Mouse (Mus musculus) embryonic stem cell, embryonic (primary cell): ENCODE results near the gene 6030468B19Rik.

Experiments used
- CTCF ChIA-PET, 4 experiments: fragments of 300-600 bp in 2 of 4; fragments of 350-600 bp in 2 of 4; sonication (Branson Sonifier 250); formaldehyde crosslinking; loops; one replicate each; lab custom pipeline; 2022; ENCODE audit warnings: inconsistent platforms in 2 of 4; lab: Charles Lee
- POLR2A ChIA-PET, 4 experiments: fragments of 300-600 bp in 2 of 4; fragments of 350-600 bp in 2 of 4; sonication (Branson Sonifier 250); formaldehyde crosslinking; loops; one replicate each; lab custom pipeline; 2022; ENCODE audit warnings: antibody characterized with exemption in 4 of 4, inconsistent platforms in 1 of 4; lab: Charles Lee

The 6030468B19Rik gene

DNA sequence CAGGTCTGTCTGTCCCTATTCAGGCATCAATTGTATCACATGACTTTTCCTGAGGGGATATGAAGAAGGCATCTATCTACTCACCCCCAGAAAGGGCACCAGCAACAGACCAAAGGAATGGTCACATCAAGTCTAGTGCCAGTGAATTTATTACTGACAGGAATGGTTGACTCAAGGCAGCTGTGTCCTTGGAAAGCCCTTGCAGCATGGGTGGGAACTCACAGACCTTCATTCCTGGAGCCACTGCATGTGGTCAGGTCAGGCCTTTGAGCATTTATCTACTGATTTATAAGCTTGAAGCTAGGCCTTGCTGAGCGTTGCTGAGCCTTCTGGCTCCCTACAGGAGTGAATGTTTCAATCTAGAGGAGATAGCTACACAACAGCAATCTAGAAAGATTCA lies 43.5 kb downstream of the 6030468B19Rik start:
- CTCF ChIA-PET: interaction anchor here in 2 of 4 experiments (0.6 to 1.2 kb wide), 3 partner anchors 9 to 1125 kb away, joined by 3 to 4 read pairs (median 3); no protein-coding TSS in a partner anchor
- POLR2A ChIA-PET: interaction anchor here in 2 of 4 experiments (1.0 to 4.5 kb wide), 4 partner anchors 8 to 79 kb away, joined by 3 to 19 read pairs (median 4); partner anchors contain the start of gene Birc5 (in 1 of the 2)

DNA sequence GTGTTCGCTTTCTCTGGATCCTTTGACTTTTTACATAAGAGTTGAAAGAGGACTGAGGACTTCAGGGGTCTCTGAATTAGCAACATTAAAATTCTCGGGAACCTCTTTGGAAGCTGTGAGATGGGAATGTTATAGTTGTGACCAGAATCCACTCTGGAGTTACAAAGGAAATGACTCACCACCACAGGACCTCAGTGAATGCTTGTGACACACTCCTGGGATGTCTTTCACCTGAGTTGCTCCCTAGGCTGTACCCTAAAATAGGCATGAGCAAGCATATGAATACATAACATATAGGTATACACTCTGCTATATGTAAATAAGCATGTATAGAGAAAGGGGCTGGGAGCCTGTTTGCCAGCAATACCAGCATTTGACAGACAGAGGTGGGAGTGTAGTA lies 46.0 kb downstream of the 6030468B19Rik start:
- CTCF ChIA-PET: no interaction called here
- POLR2A ChIA-PET: no interaction called here

DNA sequence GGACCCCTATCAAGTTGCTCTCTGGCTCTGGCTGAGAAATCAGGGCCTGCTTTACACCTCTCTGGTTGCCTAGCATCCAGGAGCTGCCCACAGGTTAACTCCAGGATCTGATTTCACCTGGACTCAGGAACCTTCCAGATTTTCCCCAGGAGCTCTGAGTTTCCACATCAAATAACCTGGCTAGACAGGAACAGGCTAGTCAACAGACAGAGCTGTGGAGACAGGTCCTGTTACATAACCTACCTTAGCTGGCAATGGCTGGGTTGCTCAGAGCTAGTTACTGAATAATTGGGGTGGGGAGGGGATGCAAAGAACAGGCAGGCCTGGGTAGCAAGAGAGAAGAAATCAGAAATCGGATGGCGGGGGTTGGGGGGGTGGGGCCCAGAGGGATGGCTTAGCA lies 47.5 kb downstream of the 6030468B19Rik start:
- CTCF ChIA-PET: interaction anchor here in 2 of 4 experiments (0.6 to 1.2 kb wide), 3 partner anchors 13 to 130 kb away, joined by 3 to 5 read pairs (median 3); no protein-coding TSS in a partner anchor
- POLR2A ChIA-PET: interaction anchor here in 1 of 4 experiments (0.8 to 1.4 kb wide), 3 partner anchors 10 to 31 kb away, joined by 3 read pairs; partner anchors contain the start of genes Afmid and Tk1

DNA sequence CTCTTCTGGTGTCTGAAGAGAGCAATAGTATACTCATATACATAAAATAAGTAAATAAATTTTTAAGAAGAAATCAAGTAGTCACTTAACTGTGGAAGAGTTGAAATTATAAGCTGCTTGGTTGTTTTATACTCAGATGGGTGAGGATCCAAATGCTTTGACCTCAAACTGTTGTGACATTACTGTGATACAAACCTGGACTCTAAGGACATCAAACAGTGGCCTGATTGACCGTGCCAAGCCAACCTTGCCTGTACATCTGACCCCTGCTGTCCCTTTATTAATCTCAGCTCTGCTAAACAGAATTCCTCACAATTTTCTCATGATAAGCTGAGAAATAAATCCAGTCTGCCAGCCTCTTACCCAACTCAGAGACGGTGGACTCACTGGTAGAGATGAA lies 48.2 kb downstream of the 6030468B19Rik start:
- POLR2A ChIA-PET: interaction anchor here in 1 of 4 experiments (0.8 to 1.3 kb wide), 3 partner anchors 11 to 55 kb away, joined by 3 read pairs; no protein-coding TSS in a partner anchor
- CTCF ChIA-PET: interaction anchor here in 2 of 4 experiments (0.8 to 1.2 kb wide), 2 partner anchors 13 to 25 kb away, joined by 3 read pairs; no protein-coding TSS in a partner anchor

DNA sequence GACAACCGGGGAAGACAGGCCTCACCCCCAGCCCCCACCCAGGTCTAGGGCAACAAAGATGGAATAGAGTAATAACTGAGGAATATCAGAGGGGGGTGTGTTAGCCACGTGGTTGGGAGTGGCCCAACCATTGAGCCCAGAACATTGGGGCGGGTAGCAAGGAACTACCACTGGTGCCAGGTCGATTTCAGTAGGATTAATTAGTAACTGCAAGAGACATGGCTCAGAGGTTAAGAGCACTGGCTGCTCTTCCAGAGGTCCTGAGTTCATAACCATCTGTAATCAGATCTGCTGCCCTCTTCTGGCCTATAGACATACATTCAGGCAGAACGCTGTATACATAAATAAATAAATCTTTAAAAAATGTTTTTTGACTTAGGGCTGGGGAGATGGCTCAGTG lies 49.2 kb downstream of the 6030468B19Rik start:
- POLR2A ChIA-PET: no interaction called here
- CTCF ChIA-PET: interaction anchor here in 1 of 4 experiments (1.9 kb wide), 1 partner anchor 14 kb away, joined by 6 read pairs; no protein-coding TSS in a partner anchor

DNA sequence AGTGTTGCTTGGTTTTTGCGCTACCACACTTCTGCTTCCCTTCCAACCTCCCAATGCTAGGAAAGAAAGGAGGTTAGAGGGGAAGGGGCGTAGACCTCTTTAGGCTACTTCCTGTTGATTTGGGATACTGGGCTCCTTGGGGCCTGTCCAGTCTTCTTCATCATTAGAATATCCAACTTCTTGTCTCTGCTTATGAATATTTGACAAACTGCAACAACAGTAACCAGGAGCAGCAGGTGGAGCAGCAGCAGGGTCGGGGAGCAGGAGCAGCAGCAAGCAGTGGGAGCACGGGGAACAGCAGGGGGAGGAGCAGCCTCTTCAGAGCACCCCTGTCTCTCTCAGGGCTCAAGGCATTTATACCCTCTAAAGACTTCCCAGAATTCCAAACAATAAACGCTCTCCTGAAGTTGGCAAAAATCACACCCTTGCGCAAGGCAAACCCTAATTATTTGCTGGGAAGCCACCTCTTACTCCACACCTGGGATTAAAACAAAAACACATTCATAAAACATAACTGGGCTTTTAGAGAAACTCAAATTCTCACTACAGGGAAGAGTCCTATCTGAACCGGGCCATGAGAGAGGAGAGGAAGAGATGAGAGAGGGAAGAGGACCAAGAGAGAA lies 50.2 kb downstream of the 6030468B19Rik start:
- ChIA-PET POLR2A (interaction anchor here (0.5 to 4.5 kb wide), 33 partner anchors 9 to 1934 kb away, joined by 3 to 46 read pairs (median 4); partner anchors contain the start of genes Afmid (in 2 of the 4), Tk1 (in 2 of the 4), Tmem235 (in 2 of the 4) and Socs3 (in 1 of the 4)), CTCF (interaction anchor here (0.6 to 3.6 kb wide), 13 partner anchors 12 to 535 kb away, joined by 3 to 18 read pairs (median 4); partner anchors contain the start of genes Afmid (in 1 of the 4), Tha1 (in 1 of the 4) and Tk1 (in 1 of the 4))

DNA sequence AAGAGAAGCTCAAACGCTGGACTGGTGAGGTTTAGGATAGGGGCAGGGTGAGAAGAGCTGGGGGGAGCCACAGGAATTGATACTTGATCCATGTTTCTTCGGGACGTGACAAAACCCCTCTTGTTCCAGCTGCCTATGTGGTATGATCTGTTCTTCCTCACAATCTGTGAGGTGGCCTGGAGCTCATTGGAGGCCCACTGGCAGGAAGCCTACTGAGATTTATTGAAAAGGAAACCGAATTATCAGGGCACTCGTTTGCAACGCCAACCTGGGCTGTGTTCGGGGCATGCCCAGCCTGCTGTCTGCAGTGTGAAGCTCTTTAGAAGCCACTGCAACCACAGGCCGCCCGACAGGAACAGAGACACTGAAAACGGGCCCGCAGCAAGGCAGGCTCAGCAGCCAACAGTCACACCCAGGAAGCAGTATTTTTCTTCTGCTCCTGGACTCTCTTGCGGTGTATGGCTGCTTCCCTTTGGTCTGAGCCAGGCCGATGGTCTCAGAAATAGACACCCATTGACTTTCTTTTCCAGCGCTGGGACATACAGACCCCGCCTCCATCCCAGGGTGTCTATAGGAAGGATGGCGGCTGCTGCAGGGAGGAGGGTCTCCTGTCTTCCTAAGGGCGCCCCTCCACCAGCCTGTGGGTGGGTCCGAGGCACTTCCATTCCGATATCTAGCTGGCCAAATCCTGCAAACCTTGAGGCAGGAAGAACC lies 51.0 kb downstream of the 6030468B19Rik start:
- ChIA-PET POLR2A (interaction anchor here (0.5 to 4.5 kb wide), 60 partner anchors 8 to 769 kb away, joined by 3 to 46 read pairs (median 4); partner anchors contain the start of genes Afmid (in 3 of the 4), Tmem235 (in 3 of the 4), Socs3 (in 2 of the 4) and Tk1 (in 2 of the 4)), CTCF (interaction anchor here (0.6 to 3.6 kb wide), 16 partner anchors 13 to 536 kb away, joined by 3 to 20 read pairs (median 4); partner anchors contain the start of genes Afmid (in 1 of the 4), Tha1 (in 1 of the 4) and Tk1 (in 1 of the 4))

DNA sequence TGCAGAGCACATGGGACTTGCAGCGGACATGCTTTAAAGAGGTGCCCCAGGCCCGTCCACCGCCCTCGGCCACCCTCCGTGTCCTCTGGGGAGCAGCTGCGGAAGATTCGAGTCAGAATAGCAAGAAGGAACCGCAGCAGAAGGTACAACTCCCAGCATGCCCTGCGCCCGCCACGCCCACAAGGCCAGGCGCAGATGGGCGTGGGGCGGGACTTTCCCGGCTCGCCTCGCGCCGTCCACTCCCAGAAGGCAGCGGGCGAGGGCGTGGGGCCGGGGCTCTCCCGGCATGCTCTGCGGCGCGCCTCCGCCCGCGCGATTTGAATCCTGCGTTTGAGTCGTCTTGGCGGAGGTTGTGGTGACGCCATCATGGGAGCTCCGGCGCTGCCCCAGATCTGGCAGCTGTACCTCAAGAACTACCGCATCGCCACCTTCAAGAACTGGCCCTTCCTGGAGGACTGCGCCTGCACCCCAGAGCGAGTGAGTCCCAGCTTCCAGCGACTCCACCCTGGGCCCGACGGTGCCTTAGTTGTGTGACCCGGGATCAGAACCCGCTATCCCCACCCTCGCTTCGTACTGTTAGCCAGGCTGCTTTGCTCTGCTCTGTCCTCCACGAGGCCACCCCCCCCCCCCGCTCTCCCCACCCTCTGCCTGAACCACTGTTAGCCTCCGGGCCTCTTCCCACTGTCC lies 51.7 kb downstream of the 6030468B19Rik start, which contains the start of gene Birc5:
Gene Birc5 (plus strand): TSS at position 267 of the 687 bp plus-strand sequence.
- ChIA-PET POLR2A (interaction anchor here (0.6 to 4.5 kb wide), 57 partner anchors 9 to 1682 kb away, joined by 3 to 46 read pairs (median 4); partner anchors contain the start of genes Tmem235 (in 3 of the 4), Afmid (in 2 of the 4), Socs3 (in 2 of the 4) and Tnrc6c (in 2 of the 4)), CTCF (interaction anchor here (0.5 to 3.6 kb wide), 14 partner anchors 14 to 501 kb away, joined by 3 to 20 read pairs (median 4); partner anchors contain the start of genes Afmid (in 1 of the 4) and Tk1 (in 1 of the 4))

DNA sequence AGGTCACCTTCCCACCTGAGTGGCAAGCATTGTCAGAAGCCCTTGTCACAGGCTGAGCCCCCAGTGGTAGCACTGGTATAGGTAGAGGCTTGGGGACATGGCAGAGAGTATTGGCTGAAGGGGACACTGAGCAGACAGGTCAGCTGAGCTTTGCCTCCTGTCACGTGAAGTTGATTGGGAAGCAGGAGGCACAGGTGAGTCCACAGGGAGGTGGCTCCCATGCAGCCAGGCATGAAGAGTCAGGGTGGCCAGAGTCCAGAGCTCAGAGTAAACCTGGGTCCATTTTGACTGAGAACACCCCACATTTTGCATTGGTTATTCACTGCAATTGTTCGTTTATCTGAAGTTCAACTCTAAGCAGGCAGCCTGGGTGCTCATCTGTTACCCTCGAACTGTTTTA lies 55.4 kb downstream of the 6030468B19Rik start:
- POLR2A ChIA-PET: interaction anchor here in 2 of 4 experiments (0.8 to 6.3 kb wide), 5 partner anchors 14 to 248 kb away, joined by 3 to 59 read pairs (median 3); partner anchors contain the start of gene Socs3 (in 1 of the 2)
- CTCF ChIA-PET: interaction anchor here in 1 of 4 experiments (0.7 kb wide), 1 partner anchor 14 kb away, joined by 3 read pairs; no protein-coding TSS in a partner anchor

DNA sequence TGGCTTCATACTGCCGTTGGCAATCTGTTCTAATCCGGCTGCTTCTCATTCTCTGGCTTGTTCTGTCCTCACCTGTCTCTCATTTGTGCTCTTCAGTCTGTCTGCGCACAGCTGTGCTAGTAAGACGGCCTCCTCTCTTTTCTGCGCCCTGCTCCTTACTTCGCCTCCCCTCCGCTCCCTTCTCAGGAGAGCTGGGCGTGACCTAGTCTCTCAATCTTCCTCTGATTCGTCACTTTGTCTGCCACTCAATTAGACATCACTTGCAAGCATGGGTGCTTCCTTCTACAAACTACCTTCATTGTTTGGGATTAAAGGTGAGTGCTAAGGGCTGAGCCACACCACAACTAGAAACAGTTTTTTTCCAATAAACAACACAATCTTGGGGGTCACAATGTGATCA lies 56.8 kb downstream of the 6030468B19Rik start:
- POLR2A ChIA-PET: interaction anchor here in 2 of 4 experiments (0.8 to 6.3 kb wide), 10 partner anchors 9 to 246 kb away, joined by 3 to 59 read pairs (median 4); partner anchors contain the start of genes Gm20708 (in 1 of the 2), Socs3 (in 1 of the 2) and Syngr2 (in 1 of the 2)
- CTCF ChIA-PET: interaction anchor here in 1 of 4 experiments (0.6 to 0.9 kb wide), 2 partner anchors 22 to 391 kb away, joined by 3 to 4 read pairs; no protein-coding TSS in a partner anchor

DNA sequence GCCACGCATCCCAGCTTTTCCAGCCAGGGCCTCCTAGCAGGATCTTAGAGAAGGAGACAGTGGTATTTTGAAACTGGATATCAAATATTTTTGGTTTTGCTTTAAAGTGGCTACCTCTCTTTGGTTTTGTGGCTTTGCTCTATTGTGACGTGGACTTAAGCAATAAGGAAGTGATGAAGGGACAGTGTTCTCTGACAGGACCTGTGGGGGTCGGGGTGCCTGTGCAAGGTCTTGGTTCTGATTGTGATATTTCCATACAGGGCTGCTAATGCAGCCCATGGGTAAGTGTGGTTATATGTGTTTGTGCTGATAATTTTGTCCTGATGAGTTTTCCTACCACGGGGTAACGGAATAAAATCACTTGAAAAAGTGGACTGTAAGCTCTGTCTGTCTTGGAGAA lies 57.9 kb downstream of the 6030468B19Rik start:
- POLR2A ChIA-PET: interaction anchor here in 3 of 4 experiments (1.1 to 6.3 kb wide), 9 partner anchors 11 to 186 kb away, joined by 3 to 59 read pairs (median 4); no protein-coding TSS in a partner anchor
- CTCF ChIA-PET: interaction anchor here in 1 of 4 experiments (1.4 kb wide), 1 partner anchor 23 kb away, joined by 3 read pairs; no protein-coding TSS in a partner anchor

DNA sequence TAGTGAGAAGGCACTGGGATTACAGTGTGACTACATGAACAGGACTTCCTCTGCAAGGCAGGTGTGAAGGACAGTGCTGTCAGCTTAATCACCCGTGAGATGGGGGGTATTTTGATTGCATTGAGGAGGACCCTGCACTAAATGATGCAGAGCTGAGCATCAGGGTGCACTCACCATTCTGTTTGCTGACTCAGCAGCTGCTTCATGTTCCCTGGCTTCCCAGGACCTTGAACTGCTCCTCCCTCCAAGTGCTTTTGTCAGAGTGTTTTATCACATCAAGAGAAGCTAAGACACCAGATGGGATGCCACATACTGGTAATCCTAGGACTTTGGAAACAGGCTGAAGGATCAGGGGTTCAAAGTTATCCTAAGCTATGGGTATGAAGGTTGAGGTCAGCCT lies 58.5 kb downstream of the 6030468B19Rik start:
- ChIA-PET POLR2A (interaction anchor here in 3 of 4 experiments (0.7 to 6.3 kb wide), 19 partner anchors 7 to 186 kb away, joined by 3 to 59 read pairs (median 3); partner anchors contain the start of gene Birc5 (in 1 of the 3)), CTCF (interaction anchor here in 2 of 4 experiments (0.6 to 1.4 kb wide), 4 partner anchors 18 to 166 kb away, joined by 3 to 4 read pairs (median 3); no protein-coding TSS in a partner anchor)
